Mouse (Mus musculus) hindbrain, embryonic 14.5 days (tissue): ENCODE measurements around the gene Ccdc184. TPM values are rescaled to one million over a fixed set of nuclear protein-coding genes. Genes with fewer than 3 reads are reported as not detected.

Source experiments
- ATAC-seq: fragments of 200-750 bp; cut with Nextera tagmentation; 2 replicates; pipeline ENCODE4 v1.8.0; 2017; ENCODE audit warnings: moderate number of reproducible peaks, mild to moderate bottlenecking, moderate TSS enrichment, moderate library complexity; ENCODE audit not compliant: low FRiP score
- DNase-seq: peaks from one replicate; pipeline ENCODE4 v3.0.0-alpha.2; 2015; ENCODE audit warnings: low spot score
- H3K27ac ChIP-seq: fragments of 300-500 bp; sonication (generic); 2 replicates; pipeline ENCODE4 v1.5.1; 2014; ENCODE audit warnings: mild to moderate bottlenecking, moderate library complexity
- H3K27me3 ChIP-seq: fragments of 300-500 bp; sonication (generic); 2 replicates; pipeline ENCODE4 v1.6.1; 2014; ENCODE audit warnings: mild to moderate bottlenecking, low read length, mixed read lengths; ENCODE audit not compliant: control insufficient read depth, insufficient read depth
- H3K36me3 ChIP-seq: fragments of 300-500 bp; sonication (generic); replicated peaks from 2 replicates; pipeline ENCODE4 v1.6.1; 2014; ENCODE audit not compliant: control insufficient read depth, insufficient read depth
- H3K4me1 ChIP-seq: fragments of 300-500 bp; sonication (generic); replicated peaks from 2 replicates; pipeline ENCODE4 v1.6.1; 2014; ENCODE audit warnings: antibody characterized with exemption, low read length, mixed read lengths; ENCODE audit not compliant: control insufficient read depth, insufficient read depth
- H3K4me2 ChIP-seq: fragments of 300-500 bp; sonication (generic); replicated peaks from 2 replicates; pipeline ENCODE4 v1.6.1; 2014; ENCODE audit warnings: mild to moderate bottlenecking, moderate library complexity
- H3K4me3 ChIP-seq: fragments of 300-500 bp; sonication (generic); replicated peaks from 2 replicates; pipeline ENCODE4 v1.5.1; 2014; ENCODE audit warnings: mild to moderate bottlenecking, low read length
- H3K9ac ChIP-seq: fragments of 300-500 bp; sonication (generic); 2 replicates; pipeline ENCODE4 v1.6.1; 2014
- H3K9me3 ChIP-seq: fragments of 300-500 bp; sonication (generic); 2 replicates; pipeline ENCODE4 v1.6.1; 2016; ENCODE audit warnings: low read length; ENCODE audit not compliant: control insufficient read depth
- WGBS: fragments of 180-500 bp; shearing (Covaris S2); extraction: QIAGEN DNeasy Blood & Tissue Kit; methylation state at CpG from one replicate; pipeline ENCODE4 v1.1.7; 2014; 5-methylcytosine and 5-hydroxymethylcytosine counted together
- polyA plus RNA-seq: library from polyadenylated mRNA; unstranded; fragments of >200 nt; fragmentation: Nextera tagmentation; extraction: Ambion mirVana; gene quantifications from 2 replicates; pipeline ENCODE4 v1.2.1, GENCODE M21; 2014

Gene Ccdc184
- polyA plus RNA-seq, 1 experiment from 2014 or later = 98.1 TPM

DNA sequence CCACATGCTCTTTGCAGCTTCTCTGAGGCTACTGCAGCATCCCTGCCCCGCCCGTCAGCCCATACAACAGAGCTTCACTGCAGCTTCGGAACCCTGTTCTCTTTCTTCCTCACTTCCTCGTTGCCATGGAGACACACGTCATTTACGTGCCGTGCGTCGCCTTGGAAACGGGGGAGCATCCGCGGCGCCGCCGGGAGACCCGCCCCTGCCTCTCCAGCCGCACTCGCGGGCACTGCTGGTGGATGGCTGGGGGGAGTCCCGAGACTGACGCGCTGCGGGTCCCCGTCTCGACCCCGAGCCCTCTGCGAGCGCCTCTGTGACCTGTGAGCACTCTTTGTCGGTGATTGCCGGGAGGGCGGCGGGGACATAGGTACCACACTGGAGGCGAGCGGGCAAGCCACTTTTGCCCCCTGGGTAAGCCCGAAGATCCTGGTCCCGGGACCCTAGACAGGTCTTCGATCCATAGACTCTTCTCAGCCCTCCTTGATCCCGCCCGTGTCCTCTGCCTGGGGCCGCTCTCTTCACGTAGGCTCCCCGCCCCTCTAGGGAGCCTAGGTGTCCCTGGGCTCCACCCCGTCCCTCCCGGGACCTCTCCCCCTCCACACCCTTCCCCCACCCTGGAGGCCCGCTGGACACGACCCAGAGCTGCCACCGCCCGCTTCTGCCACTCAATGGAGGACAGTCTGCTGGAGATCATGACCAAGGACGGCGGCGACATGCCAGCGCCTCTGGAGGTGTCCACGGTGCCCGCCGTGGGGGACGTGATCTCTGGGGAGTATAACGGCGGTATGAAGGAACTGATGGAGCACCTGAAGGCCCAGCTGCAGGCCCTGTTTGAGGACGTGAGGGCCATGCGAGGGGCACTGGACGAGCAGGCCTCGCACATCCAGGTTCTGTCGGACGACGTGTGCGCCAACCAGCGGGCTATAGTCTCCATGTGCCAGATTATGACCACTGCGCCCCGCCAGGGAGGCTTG, 975 bp downstream of the Ccdc184 start:
- H3K4me3 ChIP-seq = peak overlapping the region; percentile 50
- H3K4me1 ChIP-seq = peaks cover 28% of the 10 kb centered on the region
- ATAC-seq (peak; percentile 94), DNase-seq (peak; percentile 97)
- H3K9ac ChIP-seq = peak overlapping the region; percentile 62
- peaks cover 9% of the 10 kb centered on the region; the same call in 1 of the 2 replicates for H3K27me3 ChIP-seq
- WGBS = under 1% methylated on average over 69 of the region's 69 CpGs
- H3K9me3 ChIP-seq = no peaks in the 10 kb centered on the region
- no peaks in the 10 kb centered on the region for H3K36me3 ChIP-seq
- peak overlapping the region; percentile 96 for H3K27ac ChIP-seq
- peak overlapping the region; percentile 67 for H3K4me2 ChIP-seq

DNA sequence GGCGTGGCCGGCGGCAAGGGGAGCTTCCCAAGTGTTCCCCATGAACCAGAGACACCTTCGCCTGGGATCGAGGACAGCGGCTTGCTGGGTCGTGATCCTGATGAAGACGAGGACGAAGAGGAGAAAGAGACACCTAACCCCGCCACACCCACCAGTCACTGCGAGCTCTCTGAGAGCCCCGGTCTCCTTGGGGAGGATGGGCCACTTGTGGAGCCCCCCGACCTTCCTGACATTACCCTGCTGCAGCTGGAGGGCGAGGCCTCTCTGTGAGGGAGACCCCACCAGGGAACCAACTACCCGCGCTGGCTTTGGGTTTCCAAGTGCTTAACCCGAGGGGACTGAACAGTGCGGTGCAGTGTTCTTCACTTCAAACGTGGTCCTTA, 1.7 kb downstream of the Ccdc184 start:
- no peaks in the 10 kb centered on the region for H3K36me3 ChIP-seq
- no peak for ATAC-seq
- H3K27me3 ChIP-seq = peaks cover 9% of the 10 kb centered on the region; the same call in 1 of the 2 replicates
- no peaks in the 10 kb centered on the region for H3K9me3 ChIP-seq
- peak overlapping the region; percentile 67 for H3K4me2 ChIP-seq
- H3K27ac ChIP-seq = no peak overlapping the region
- peaks cover 28% of the 10 kb centered on the region for H3K4me1 ChIP-seq
- H3K4me3 ChIP-seq = peak overlapping the region; percentile 50
- DNase-seq = no peak
- 5% methylated on average over 19 of the region's 19 CpGs for WGBS
- H3K9ac ChIP-seq = peak overlapping the region; percentile 62

DNA sequence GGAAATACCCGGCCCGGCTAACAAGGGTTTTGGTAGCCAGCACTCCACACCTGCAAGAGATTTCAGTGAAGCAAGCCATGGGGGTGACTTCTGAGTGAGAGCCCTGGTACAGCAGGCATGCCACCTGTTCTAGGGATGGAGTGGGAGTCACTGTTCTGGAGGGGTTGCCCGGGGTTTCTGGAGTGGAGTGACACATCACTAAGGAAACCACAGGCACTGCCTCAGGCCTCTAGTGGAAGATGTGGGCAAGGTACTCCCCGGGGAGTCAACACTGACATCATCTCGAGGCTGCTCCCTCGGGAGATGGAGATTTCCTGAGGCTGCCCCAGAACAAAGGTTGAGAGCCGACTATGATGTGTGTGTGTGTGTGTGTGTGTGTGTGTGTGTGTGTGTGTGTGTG, 3.4 kb downstream of the Ccdc184 start:
- DNase-seq (peak; percentile 52), ATAC-seq (no peak)
- WGBS = 31% methylated on average over 7 of the region's 7 CpGs
- peaks cover 9% of the 10 kb centered on the region; the same call in 1 of the 2 replicates for H3K27me3 ChIP-seq
- peak overlapping the region; percentile 50 for H3K4me3 ChIP-seq
- no peaks in the 10 kb centered on the region for H3K36me3 ChIP-seq
- no peaks in the 10 kb centered on the region for H3K9me3 ChIP-seq
- H3K4me2 ChIP-seq = peak overlapping the region; percentile 67
- no peak overlapping the region for H3K27ac ChIP-seq
- peaks cover 28% of the 10 kb centered on the region for H3K4me1 ChIP-seq
- H3K9ac ChIP-seq = peak overlapping the region; percentile 62

DNA sequence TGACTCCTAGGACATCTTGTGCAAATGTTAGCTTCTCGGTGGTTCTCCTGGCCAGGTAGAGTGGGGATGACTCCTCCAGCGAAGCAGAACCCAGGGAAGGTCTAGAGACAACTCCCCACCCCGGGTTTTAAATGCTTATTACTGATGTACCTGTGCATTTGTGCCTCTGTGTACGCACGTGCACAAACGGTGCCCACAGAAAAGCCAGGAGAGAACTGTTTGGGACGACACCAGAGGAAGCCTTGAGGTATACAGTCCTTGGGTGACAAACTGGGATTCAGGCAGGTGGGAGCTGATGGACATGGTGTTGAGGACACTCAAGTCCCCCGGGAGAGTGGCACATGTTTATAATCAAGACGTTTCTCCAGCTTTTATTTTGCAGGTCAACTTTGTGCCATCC, 4.0 kb downstream of the Ccdc184 start:
- Histone ChIP-seq H3K36me3 (no peaks in the 10 kb centered on the region), H3K4me3 (no peak overlapping the region), H3K4me1 (peaks cover 28% of the 10 kb centered on the region), H3K27me3 (peaks cover 9% of the 10 kb centered on the region; the same call in 1 of the 2 replicates), H3K4me2 (peak overlapping the region; percentile 67), H3K9ac (0 out of 2 replicates have a peak overlapping the region, but pooled peaks have one; percentile 62), H3K27ac (no peak overlapping the region), H3K9me3 (no peaks in the 10 kb centered on the region)
- WGBS = 72% methylated on average over 9 of the region's 9 CpGs
- DNase-seq (no peak), ATAC-seq (no peak)

DNA sequence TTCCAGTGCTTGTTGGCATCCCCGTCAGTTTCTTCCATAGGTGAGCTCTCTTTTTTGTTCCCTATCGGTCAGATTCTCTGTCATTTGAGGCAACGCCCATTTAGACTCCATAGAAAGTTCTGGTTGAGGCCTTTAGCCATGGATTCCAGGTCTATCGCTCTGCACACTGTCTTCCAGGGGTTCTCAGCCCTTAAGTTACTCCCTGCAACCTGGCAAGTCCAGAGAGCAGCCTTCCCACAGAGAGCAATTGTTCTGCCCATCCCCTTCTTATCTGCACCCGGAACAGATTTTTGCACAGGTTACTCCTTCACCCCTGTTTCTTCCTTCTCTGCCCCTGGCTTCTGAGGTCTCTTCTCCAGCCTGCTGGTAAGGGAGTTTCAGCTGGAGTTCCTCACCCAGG, 5.2 kb downstream of the Ccdc184 start:
- ATAC-seq (no peak), DNase-seq (no peak)
- Histone ChIP-seq H3K4me2 (peak overlapping the region; percentile 67; the same call in 1 of the 2 replicates), H3K4me1 (peaks cover 21% of the 10 kb centered on the region), H3K36me3 (no peaks in the 10 kb centered on the region), H3K4me3 (no peak overlapping the region), H3K9ac (no peak overlapping the region), H3K27ac (no peak overlapping the region), H3K9me3 (no peaks in the 10 kb centered on the region), H3K27me3 (peaks cover 9% of the 10 kb centered on the region; the same call in 1 of the 2 replicates)
- WGBS = 69% methylated on average over 5 of the region's 5 CpGs

DNA sequence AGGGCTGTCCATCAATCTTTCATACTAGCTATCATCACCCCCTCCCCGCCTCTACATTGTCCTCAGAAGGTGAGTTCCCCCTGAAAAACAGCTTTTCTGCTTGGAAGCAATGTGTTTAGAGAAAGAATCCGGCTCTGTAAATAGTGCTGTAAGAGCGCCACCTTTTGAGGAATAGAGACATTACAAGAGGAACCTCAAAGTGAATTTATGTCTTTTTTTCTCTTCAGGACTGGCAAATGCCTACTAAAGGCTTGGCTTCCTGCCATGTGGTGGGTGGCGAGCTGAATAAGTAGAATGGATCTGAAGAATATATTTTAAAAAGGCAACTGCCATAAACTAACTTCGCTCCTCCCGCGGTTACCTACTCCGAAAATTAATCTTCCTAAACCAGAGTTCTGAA, 6.9 kb downstream of the Ccdc184 start:
- WGBS = 32% methylated on average over 8 of the region's 8 CpGs
- Histone ChIP-seq H3K4me1 (peaks cover 18% of the 10 kb centered on the region), H3K27ac (no peak overlapping the region), H3K4me3 (no peak overlapping the region), H3K36me3 (no peaks in the 10 kb centered on the region), H3K9ac (peak overlapping the region; percentile 8; the same call in 1 of the 2 replicates), H3K4me2 (no peak overlapping the region), H3K9me3 (no peaks in the 10 kb centered on the region), H3K27me3 (peaks cover 3% of the 10 kb centered on the region; the same call in 1 of the 2 replicates)
- no peak for ATAC-seq
- DNase-seq = peak; percentile 88

DNA sequence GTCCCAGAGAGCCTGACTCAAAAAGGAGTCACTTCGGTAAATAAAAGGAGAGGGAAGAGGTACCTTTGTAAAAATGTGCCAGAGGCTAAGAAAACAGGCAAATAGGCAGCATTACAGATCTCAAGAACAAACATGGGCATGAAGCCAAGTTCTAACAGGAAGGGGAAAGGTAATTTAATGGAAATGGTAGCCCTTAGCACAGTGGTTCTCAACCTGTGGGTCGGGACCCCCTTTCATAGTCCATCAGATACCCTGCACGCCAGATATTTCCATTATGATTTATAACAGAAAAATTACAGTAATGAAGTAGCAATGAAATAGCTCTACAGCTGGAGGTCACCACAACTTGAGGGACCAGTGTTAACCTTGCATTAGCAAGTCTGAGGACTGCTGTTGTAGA, 10.4 kb downstream of the Ccdc184 start:
- 77% methylated on average over 3 of the region's 3 CpGs for WGBS
- no peaks in the 10 kb centered on the region for H3K27me3 ChIP-seq

DNA sequence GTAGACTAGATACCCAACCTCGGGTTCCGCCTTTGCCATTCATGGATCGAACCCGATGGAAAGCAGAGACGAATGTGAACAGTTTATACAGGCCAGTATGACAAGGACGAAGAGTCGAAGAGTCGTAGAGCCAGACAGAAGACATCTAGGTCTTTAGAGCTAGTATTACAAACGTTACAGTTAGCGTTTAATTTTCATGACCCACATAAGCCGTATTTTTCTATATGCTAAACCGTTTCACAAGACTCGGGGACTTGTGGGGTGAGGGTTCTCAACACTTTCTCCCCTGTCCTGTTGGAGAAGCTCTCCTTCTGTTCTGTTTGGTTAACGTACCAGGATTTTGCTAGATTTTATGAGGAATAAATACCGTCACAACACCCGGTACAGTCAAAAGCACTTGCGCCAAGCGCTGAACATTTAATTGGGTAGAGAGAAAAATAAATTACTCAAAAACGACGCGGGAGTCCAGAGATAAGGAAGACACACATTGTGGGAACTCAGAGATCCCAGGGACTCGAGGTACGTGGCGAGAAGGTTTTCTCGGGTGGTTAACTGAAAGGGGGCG, 13.7 kb downstream of the Ccdc184 start:
- ATAC-seq (no peak), DNase-seq (peak; percentile 29)
- Histone ChIP-seq H3K9me3 (no peaks in the 10 kb centered on the region), H3K4me3 (peak overlapping the region; percentile 51), H3K36me3 (no peaks in the 10 kb centered on the region), H3K4me1 (no peaks in the 10 kb centered on the region), H3K9ac (peak overlapping the region; percentile 59), H3K27ac (peak overlapping the region; percentile 79), H3K4me2 (peak overlapping the region; percentile 79), H3K27me3 (no peaks in the 10 kb centered on the region)
- WGBS = 2% methylated on average over 26 of the region's 26 CpGs

More for the DNA sequence above, 10.4 kb downstream of the Ccdc184 start:
- no peak for DNase-seq
- no peak overlapping the region for H3K9ac ChIP-seq
- no peak for ATAC-seq
- H3K4me2 ChIP-seq = no peak overlapping the region
- no peak overlapping the region for H3K27ac ChIP-seq
- no peaks in the 10 kb centered on the region for H3K36me3 ChIP-seq
- H3K4me1 ChIP-seq = no peaks in the 10 kb centered on the region
- no peak overlapping the region for H3K4me3 ChIP-seq
- no peaks in the 10 kb centered on the region for H3K9me3 ChIP-seq

DNA sequence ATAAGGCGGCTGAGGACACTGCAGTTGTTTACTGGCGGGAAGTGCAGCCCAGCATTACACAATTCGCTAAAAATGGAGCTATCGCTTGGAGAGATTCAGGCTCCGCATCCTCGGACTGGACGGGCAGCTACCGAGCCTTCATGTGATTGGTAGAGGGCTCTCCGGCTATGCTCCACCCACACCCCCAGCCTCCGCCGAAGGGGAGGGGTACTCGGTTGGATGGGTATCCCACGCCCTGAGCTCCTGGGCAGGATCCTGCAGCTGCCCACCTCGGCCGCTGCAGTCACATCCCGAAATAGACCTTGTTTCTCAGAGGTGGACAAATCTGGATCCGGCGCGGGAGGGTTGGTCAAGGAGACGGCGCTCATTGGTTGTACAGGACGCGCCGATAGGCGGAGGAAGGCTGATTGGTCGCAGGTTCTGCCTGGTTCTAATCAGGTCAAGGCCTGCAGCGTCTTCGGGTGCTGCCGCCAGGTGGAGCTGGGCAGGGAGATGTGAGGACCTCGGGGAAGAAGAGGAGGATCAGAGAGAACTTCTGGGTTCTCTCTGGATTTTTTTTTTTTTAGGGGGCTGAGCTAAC, 14.3 kb downstream of the Ccdc184 start:
- peak overlapping the region; percentile 51 for H3K4me3 ChIP-seq
- H3K9me3 ChIP-seq = no peaks in the 10 kb centered on the region
- peak overlapping the region; percentile 79 for H3K27ac ChIP-seq
- H3K4me2 ChIP-seq = peak overlapping the region; percentile 79
- WGBS = 0% methylated on average over 30 of the region's 30 CpGs
- no peaks in the 10 kb centered on the region for H3K27me3 ChIP-seq
- peak; percentile 99 for ATAC-seq
- DNase-seq = peak; percentile 83
- peak overlapping the region; percentile 59 for H3K9ac ChIP-seq
- H3K4me1 ChIP-seq = no peaks in the 10 kb centered on the region
- H3K36me3 ChIP-seq = no peaks in the 10 kb centered on the region
